Mouse (Mus musculus) retina, adult 2 months (tissue): ENCODE results near the gene Aoah.

Experiments
- DNase-seq: peaks from one replicate; pipeline ENCODE4 v3.0.0-alpha.2; 2012; ENCODE audit warnings: low read depth, low spot score

The Aoah gene

DNA sequence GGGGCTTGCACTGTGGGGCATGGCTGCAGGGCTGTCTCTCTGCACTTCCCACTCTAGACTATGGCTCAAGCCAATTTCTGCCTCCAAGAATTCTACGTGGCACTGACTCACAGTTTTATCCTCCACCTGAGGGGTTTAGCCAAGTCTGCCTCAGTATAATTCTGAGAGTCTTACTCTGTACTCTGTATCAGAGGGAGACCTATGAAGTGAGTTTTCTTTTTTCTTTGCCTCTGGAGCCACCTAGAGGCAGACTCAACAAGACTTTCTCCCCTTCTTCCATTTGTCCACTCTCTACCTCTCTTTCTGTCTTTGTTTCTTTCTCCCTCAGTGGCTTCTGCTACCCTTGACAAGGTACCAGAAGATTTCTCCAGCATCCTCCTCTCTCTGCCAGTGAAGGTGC, 256.2 kb downstream of the Aoah start:
- DNase-seq: no peak

DNA sequence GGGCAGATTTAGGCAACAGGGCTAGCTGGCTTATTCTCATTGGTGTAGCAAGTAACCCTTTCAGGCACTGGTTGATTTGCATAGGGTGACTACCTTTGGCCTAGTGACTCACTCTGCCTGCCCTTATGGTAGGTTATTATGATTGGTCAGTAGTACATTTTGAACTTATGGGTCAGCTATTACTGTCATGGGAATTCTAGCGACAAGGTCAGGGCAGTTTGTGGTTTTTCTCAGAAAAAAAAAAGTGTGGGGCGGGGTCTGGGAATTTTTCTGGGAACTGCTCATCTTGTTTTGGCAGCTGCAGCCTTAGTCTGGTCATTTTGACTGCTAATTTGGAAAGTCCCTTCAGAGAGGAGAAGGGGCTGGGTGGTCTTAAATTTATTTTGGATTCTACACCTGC, 272.1 kb downstream of the Aoah start:
- no peak for DNase-seq

DNA sequence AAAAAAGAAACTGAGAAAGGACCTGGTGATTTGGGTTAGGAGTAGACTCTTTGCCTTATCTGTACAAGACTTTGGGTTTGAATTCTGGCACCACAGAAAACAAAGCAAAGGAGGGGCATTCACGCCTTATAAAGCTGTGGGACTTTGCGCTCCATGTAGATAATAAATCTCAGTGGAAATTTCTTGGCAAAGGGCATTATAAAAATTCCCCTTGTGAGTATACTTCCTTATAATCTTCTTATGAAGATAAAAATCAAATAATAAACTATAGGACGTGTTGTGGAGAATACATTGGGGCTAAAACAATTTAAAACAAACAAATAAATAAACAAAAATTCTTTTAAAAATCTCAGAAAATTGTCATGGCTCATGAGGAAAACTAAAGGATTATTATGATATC, 280.9 kb downstream of the Aoah start, which contains the start of gene Olfr1370:
Gene Olfr1370 (minus strand): TSS at position 101 of the 400 bp plus-strand sequence.
- no peak for DNase-seq

DNA sequence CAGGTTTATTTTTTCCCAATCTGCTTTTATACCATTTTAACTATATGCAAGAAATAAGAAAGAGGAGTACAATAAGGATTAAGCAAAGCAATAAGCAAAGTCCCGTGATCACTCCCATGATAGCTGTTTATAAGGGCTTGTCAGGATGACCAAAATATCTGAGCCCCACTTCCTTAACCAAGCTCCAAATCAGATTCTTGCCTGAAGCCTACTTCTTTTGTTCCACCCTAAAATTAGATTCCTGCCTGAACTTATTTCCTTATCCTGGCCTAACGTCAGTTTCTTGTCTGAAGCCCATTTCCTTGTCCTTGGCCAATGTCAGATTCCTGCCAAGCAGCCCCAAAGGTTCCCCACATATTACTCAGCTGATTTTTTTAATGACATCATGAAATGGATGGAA, 288.8 kb downstream of the Aoah start:
- DNase-seq: no peak
